9 mouse cellular contexts compared by ENCODE assay signal in genomic region chr6:87207373-87207982, GRCm38 (mm10).
A peak's percentile ranks its signal among the peaks of the same experiment; 100 is the strongest.
DNase-seq lines count a peak whose midpoint lies in the region; ATAC-seq and TF ChIP-seq lines count a peak whose summit lies in the region.
"Had no signal": no experiment of that assay in that cellular context is flagged by ENCODE, and none has a peak within 500 bp of the region (broad histone marks: within the 10 kb centered on the region; RNA-seq: fewer than 3 reads in every experiment).

No protein-coding gene starts in this region.

- no peaks in the 10 kb centered on the region for H3K79me2 ChIP-seq in heart, adult 2 months (replicated peaks; ENCODE audit: control insufficient read depth, insufficient read depth, low read length)

- TF ChIP-seq EP300 in heart, adult 2 months (IDR thresholded peaks at IDR 0.05; ENCODE audit: insufficient read depth, low read depth, low read length) = no peak

- H3K27me3 ChIP-seq in heart, adult 2 months (ENCODE audit: control insufficient read depth, insufficient read depth, low read length) = no peaks in the 10 kb centered on the region
- 0 out of 2 replicates have a peak, but pooled peaks cover 2% of the 10 kb centered on the region for H3K27me3 ChIP-seq in heart, embryonic 11.5 days (ENCODE audit: control insufficient read depth, insufficient read depth, low read length)
- H3K27me3 ChIP-seq: Patski had no signal

- no peaks in the 10 kb centered on the region for H3K9me3 ChIP-seq in heart, embryonic 11.5 days (replicated peaks; ENCODE audit: control insufficient read depth, low read length)
- H3K9me3 ChIP-seq in ES-E14 (ENCODE audit: control insufficient read depth, insufficient read depth, low read depth, low read length) = no peaks in the 10 kb centered on the region

- in situ Hi-C loops in ES-E14 (cut with MboI; ENCODE audit: low sequenced_read_pairs in 2 of 2, unreplicated experiment in 2 of 2) = no loop called here

- H3K36me3 ChIP-seq in heart, adult 2 months (ENCODE audit: control insufficient read depth, insufficient read depth, low read length) = no peaks in the 10 kb centered on the region
- H3K36me3 ChIP-seq in heart, embryonic 11.5 days (ENCODE audit: control insufficient read depth, insufficient read depth, low read length) = no peaks in the 10 kb centered on the region; the same call in 1 of the 2 replicates
- H3K36me3 ChIP-seq in ES-E14 (ENCODE audit: control insufficient read depth, insufficient read depth, low read length, poor library complexity, severe bottlenecking) = no peaks in the 10 kb centered on the region

- 44% methylated on average over 13 of the region's 13 CpGs for WGBS in heart, adult 2 months
- WGBS in heart, embryonic 11.5 days (ENCODE audit: insufficient replicate concordance) = 67% methylated on average over 13 of the region's 13 CpGs

- no peak overlapping the region for H3K4me2 ChIP-seq in heart, embryonic 11.5 days

- DNase-seq in heart, adult 2 months = peak; percentile 60 to 74
- no peak for DNase-seq in ES-E14 (ENCODE audit: low read depth, low spot score)
- peak; percentile 73 for DNase-seq in kidney, adult 11 months
- peak; percentile 68 for DNase-seq in lung, postnatal 14 days
- no peak for DNase-seq in left cerebral cortex, adult 18-20 months (ENCODE audit: low spot score in 2 of 2)

- intact Hi-C loops in heart, adult 2 months (cut with DNase I) = loop anchor here (5.0 kb wide), 1 partner anchor 55 kb away; no protein-coding TSS in a partner anchor

- H3K9ac ChIP-seq in heart, adult 2 months (ENCODE audit: low read depth, low read length) = no peak overlapping the region
- H3K9ac ChIP-seq in heart, embryonic 11.5 days (ENCODE audit: low read depth, low read length) = no peak overlapping the region
- no peak overlapping the region for H3K9ac ChIP-seq in ES-E14 (ENCODE audit: insufficient read depth, low read depth, low read length, poor library complexity, severe bottlenecking)

- no peak overlapping the region for H3K4me3 ChIP-seq in heart, adult 2 months
- H3K4me3 ChIP-seq in heart, embryonic 11.5 days (ENCODE audit: low read depth, low read length) = no peak overlapping the region
- H3K4me3 ChIP-seq in ES-E14 (ENCODE audit: insufficient read depth in 1 of 2, low read depth in 1 of 2, low read length in 2 of 2, poor library complexity in 1 of 2, severe bottlenecking in 1 of 2) = no peak overlapping the region

- TF ChIP-seq POLR2A in heart, adult 2 months (IDR thresholded peaks at IDR 0.05; ENCODE audit: insufficient read depth, low read depth, low read length) = no peak

- H3K4me1 ChIP-seq in heart, adult 2 months (ENCODE audit: control insufficient read depth, insufficient read depth, low read length) = peaks cover 2% of the 10 kb centered on the region
- no peaks in the 10 kb centered on the region for H3K4me1 ChIP-seq in heart, embryonic 11.5 days (ENCODE audit: control insufficient read depth, insufficient read depth, low read length)
- H3K4me1 ChIP-seq in ES-E14 (ENCODE audit: control insufficient read depth in 2 of 2, insufficient read depth in 2 of 2, low read length in 2 of 2, poor library complexity in 1 of 2) = peaks cover 2% of the 10 kb centered on the region in 2 experiments; a peak in 1 of 4 replicates

- H3K27ac ChIP-seq in heart, adult 2 months = no peak overlapping the region
- H3K27ac ChIP-seq in heart, embryonic 11.5 days (ENCODE audit: low read depth, low read length) = no peak overlapping the region
- H3K27ac ChIP-seq in ES-E14 (ENCODE audit: insufficient read depth, low read depth, low read length, poor library complexity, severe bottlenecking) = no peak overlapping the region

- TF ChIP-seq CTCF in heart, adult 2 months (IDR thresholded peaks at IDR 0.05) = no peak

- ATAC-seq in heart, embryonic 11.5 days (replicated peaks; ENCODE audit: insufficient number of reproducible peaks, low FRiP score, low TSS enrichment) = no peak
- peak; percentile 46; the same call in 1 of the 2 replicates for ATAC-seq in common myeloid progenitor, adult 5-6 weeks (replicated peaks; ENCODE audit: low read depth, poor library complexity, severe bottlenecking)
- ATAC-seq in monocyte, adult 5-6 weeks (replicated peaks; ENCODE audit: insufficient number of reproducible peaks, low FRiP score, low TSS enrichment, poor library complexity, severe bottlenecking) = no peak
- ATAC-seq: Patski had no signal

TF ChIP-seq in ES-E14, 5 proteins besides CTCF, POLR2A, EP300 and RAD21:
- TF ChIP-seq ZNF384 (IDR thresholded peaks at IDR 0.05; ENCODE audit: low read depth, low read length) = no peak
- TF ChIP-seq ZC3H11A (IDR thresholded peaks at IDR 0.05; ENCODE audit: borderline replicate concordance, low read depth, low read length) = no peak
- no peak for TF ChIP-seq HCFC1 (IDR thresholded peaks at IDR 0.05; ENCODE audit: borderline replicate concordance, insufficient read depth, low read length)
- peak; percentile 78 for TF ChIP-seq MAFK (IDR thresholded peaks at IDR 0.05; ENCODE audit: insufficient read depth, low read depth, low read length)
- no peak for TF ChIP-seq CHD2 (IDR thresholded peaks at IDR 0.05; ENCODE audit: low read depth, low read length)

Comparison
In these comparisons a context has a peak if more than half of its experiments do, and no peak if none do; other contexts are left out.
1. DNase-seq: peak in heart, adult 2 months (2 of 2), kidney, adult 11 months (single experiment) and lung, postnatal 14 days (single experiment); none in ES-E14 (single experiment) and left cerebral cortex, adult 18-20 months (0 of 2).